8 mouse cellular contexts compared by ENCODE assay signal in genomic region chr17:34897373-34898159, GRCm38 (mm10). TPM values are rescaled to one million over a fixed set of nuclear protein-coding genes. Genes with fewer than 3 reads are reported as not detected.
DNase-seq lines count a peak whose midpoint lies in the region; ATAC-seq and TF ChIP-seq lines count a peak whose summit lies in the region.

No protein-coding gene starts in this region.

- peaks cover 4% of the 10 kb centered on the region; the same call in 1 of the 2 replicates for H3K36me3 ChIP-seq in neural tube, embryonic 11.5 days (ENCODE audit: control insufficient read depth, insufficient read depth, low read length)
- H3K36me3 ChIP-seq in heart, postnatal 0 days (replicated peaks; ENCODE audit: control insufficient read depth, insufficient read depth, low read length) = peaks cover 12% of the 10 kb centered on the region
- 0 out of 2 replicates have a peak, but pooled peaks cover 10% of the 10 kb centered on the region for H3K36me3 ChIP-seq in stomach, embryonic 16.5 days (ENCODE audit: control insufficient read depth, insufficient read depth, low read length)

- H3K9ac ChIP-seq in neural tube, embryonic 11.5 days (ENCODE audit: low read length) = peak overlapping the region; percentile 98
- peak overlapping the region; percentile 93 for H3K9ac ChIP-seq in heart, postnatal 0 days (replicated peaks; ENCODE audit: low read depth, low read length)
- H3K9ac ChIP-seq in stomach, embryonic 16.5 days (ENCODE audit: low read length) = peak overlapping the region; percentile 99

- intact Hi-C loops in gastrocnemius, postnatal 14 days (cut with DNase I; ENCODE audit: low total_unique reads) = no loop called here

- H3K9me3 ChIP-seq in neural tube, embryonic 11.5 days (ENCODE audit: control insufficient read depth, low read length) = no peaks in the 10 kb centered on the region
- no peaks in the 10 kb centered on the region for H3K9me3 ChIP-seq in heart, postnatal 0 days (replicated peaks; ENCODE audit: control insufficient read depth, low read length)
- H3K9me3 ChIP-seq in stomach, embryonic 16.5 days (replicated peaks; ENCODE audit: control insufficient read depth, low read length) = no peaks in the 10 kb centered on the region

- TF ChIP-seq CTCF in heart, postnatal 0 days (IDR thresholded peaks at IDR 0.05; ENCODE audit: low read depth) = no peak

- no peak for TF ChIP-seq EP300 in heart, postnatal 0 days (IDR thresholded peaks at IDR 0.05; ENCODE audit: low read depth)

- DNase-seq in neural tube, embryonic 11.5 days (ENCODE audit: low spot score) = no peak
- DNase-seq in neural tube, embryonic 10.5 days (ENCODE audit: extremely low spot score, low spot score) = no peak
- peak; percentile 36 for DNase-seq in embryo, embryonic 11 days
- DNase-seq in heart, postnatal 0 days (ENCODE audit: low spot score) = peak; percentile 72
- DNase-seq in layer of hippocampus, adult 9-11 months = peak; percentile 68
- DNase-seq in gastrocnemius, postnatal 14 days = no peak

- 24% methylated on average over 10 of the region's 10 CpGs for WGBS in neural tube, embryonic 11.5 days
- 10% methylated on average over 10 of the region's 10 CpGs for WGBS in heart, postnatal 0 days
- 13% methylated on average over 10 of the region's 10 CpGs for WGBS in stomach, embryonic 16.5 days

- H3K27ac ChIP-seq in neural tube, embryonic 11.5 days (ENCODE audit: low read depth, low read length) = peak overlapping the region; percentile 95
- H3K27ac ChIP-seq in heart, postnatal 0 days (ENCODE audit: low read depth) = peak overlapping the region; percentile 97
- peak overlapping the region; percentile 95 for H3K27ac ChIP-seq in stomach, embryonic 16.5 days (ENCODE audit: low read length)

- ATAC-seq in neural tube, embryonic 11.5 days (ENCODE audit: insufficient read depth, low FRiP score, low TSS enrichment) = no peak
- ATAC-seq in heart, postnatal 0 days (ENCODE audit: insufficient read depth, low read depth) = no peak
- ATAC-seq in megakaryocyte progenitor cell, adult 5-6 weeks (replicated peaks; ENCODE audit: poor library complexity) = peak; percentile 33
- ATAC-seq in stomach, embryonic 16.5 days (ENCODE audit: insufficient read depth, low FRiP score) = no peak

- no peaks in the 10 kb centered on the region for H3K27me3 ChIP-seq in neural tube, embryonic 11.5 days (ENCODE audit: control insufficient read depth, insufficient read depth, low read length)
- H3K27me3 ChIP-seq in heart, postnatal 0 days (ENCODE audit: control insufficient read depth, insufficient read depth, low read length) = no peaks in the 10 kb centered on the region
- H3K27me3 ChIP-seq in stomach, embryonic 16.5 days (ENCODE audit: control insufficient read depth, insufficient read depth, low read length) = no peaks in the 10 kb centered on the region

- H3K4me3 ChIP-seq in neural tube, embryonic 11.5 days (ENCODE audit: low read depth, low read length) = peak overlapping the region; percentile 92
- peak overlapping the region; percentile 97 for H3K4me3 ChIP-seq in heart, postnatal 0 days (ENCODE audit: low read depth, low read length)
- peak overlapping the region; percentile 92 for H3K4me3 ChIP-seq in stomach, embryonic 16.5 days (replicated peaks; ENCODE audit: low read length)

- peaks cover 17% of the 10 kb centered on the region for H3K4me1 ChIP-seq in neural tube, embryonic 11.5 days (ENCODE audit: control insufficient read depth, insufficient read depth, low read length)
- peaks cover 21% of the 10 kb centered on the region for H3K4me1 ChIP-seq in heart, postnatal 0 days (ENCODE audit: control insufficient read depth, insufficient read depth)
- peaks cover 25% of the 10 kb centered on the region for H3K4me1 ChIP-seq in stomach, embryonic 16.5 days (ENCODE audit: control insufficient read depth, insufficient read depth, low read length)

- peak overlapping the region; percentile 90 for H3K4me2 ChIP-seq in neural tube, embryonic 11.5 days (ENCODE audit: low read depth)
- H3K4me2 ChIP-seq in heart, postnatal 0 days (ENCODE audit: low read depth, low read length) = peak overlapping the region; percentile 81
- H3K4me2 ChIP-seq in stomach, embryonic 16.5 days (ENCODE audit: low read depth, low read length) = peak overlapping the region; percentile 84

RNA-seq across cellular contexts. Expression of gene C2, which starts 0.5 kb away (rescaled TPM):
- 0.57 and 0.86 TPM in 2 replicates for polyA plus RNA-seq in neural tube, embryonic 11.5 days (2014; fragmentation: Nextera tagmentation; extraction: Ambion mirVana)
- total RNA-seq in heart, postnatal 0 days (2014; rRNA removed; ENCODE audit: low replicate concordance) = 4.5 and 7.1 TPM in 2 replicates
- polyA plus RNA-seq in heart, postnatal 0 days (2015; fragmentation: Nextera tagmentation; extraction: Ambion mirVana) = 2.9 and 3.3 TPM in 2 replicates
- 5.1 and 7.8 TPM in 2 replicates for total RNA-seq in megakaryocyte progenitor cell, adult 5-6 weeks (2015)
- total RNA-seq in megakaryocyte progenitor cell, adult 5-6 weeks (2017) = 1.6 and 1.9 TPM in 2 replicates
- polyA plus RNA-seq in stomach, embryonic 16.5 days (2015; fragmentation: Nextera tagmentation; extraction: Ambion mirVana) = 4.4 and 5.5 TPM in 2 replicates
- total RNA-seq in gastrocnemius, postnatal 14 days (2021) = 1 to 10 TPM; 1.8 to 3.1 TPM

RNA-seq across cellular contexts. Expression of gene Ehmt2, which starts 0.7 kb away (rescaled TPM):
- 62.7 and 70.3 TPM in 2 replicates for polyA plus RNA-seq in neural tube, embryonic 11.5 days (2014; fragmentation: Nextera tagmentation; extraction: Ambion mirVana)
- total RNA-seq in heart, postnatal 0 days (2014; rRNA removed; ENCODE audit: low replicate concordance) = 80.3 and 95.8 TPM in 2 replicates
- 17.5 and 17.6 TPM in 2 replicates for polyA plus RNA-seq in heart, postnatal 0 days (2015; fragmentation: Nextera tagmentation; extraction: Ambion mirVana)
- 72.4 and 73.5 TPM in 2 replicates for total RNA-seq in megakaryocyte progenitor cell, adult 5-6 weeks (2015)
- 107 and 108 TPM in 2 replicates for total RNA-seq in megakaryocyte progenitor cell, adult 5-6 weeks (2017)
- 61.0 and 61.1 TPM in 2 replicates for polyA plus RNA-seq in stomach, embryonic 16.5 days (2015; fragmentation: Nextera tagmentation; extraction: Ambion mirVana)
- 10 to 100 TPM; 29.4 to 32.2 TPM for total RNA-seq in gastrocnemius, postnatal 14 days (2021)

RNA-seq across cellular contexts. Expression of gene Gm20547, which starts 15.7 kb away (rescaled TPM):
- polyA plus RNA-seq in neural tube, embryonic 11.5 days (2014; fragmentation: Nextera tagmentation; extraction: Ambion mirVana) = not detected in 2 replicates
- not detected in 2 replicates for total RNA-seq in heart, postnatal 0 days (2014; rRNA removed; ENCODE audit: low replicate concordance)
- polyA plus RNA-seq in heart, postnatal 0 days (2015; fragmentation: Nextera tagmentation; extraction: Ambion mirVana) = not detected in 2 replicates
- total RNA-seq in megakaryocyte progenitor cell, adult 5-6 weeks (2015) = not detected in 2 replicates
- total RNA-seq in megakaryocyte progenitor cell, adult 5-6 weeks (2017) = not detected in 2 replicates
- polyA plus RNA-seq in stomach, embryonic 16.5 days (2015; fragmentation: Nextera tagmentation; extraction: Ambion mirVana) = 0.49 TPM in 1 of 2 replicates, not detected in the other
- total RNA-seq in gastrocnemius, postnatal 14 days (2021) = not detected

RNA-seq across cellular contexts. Expression of gene Slc44a4, which starts 16.7 kb away (rescaled TPM):
- not detected in 2 replicates for polyA plus RNA-seq in neural tube, embryonic 11.5 days (2014; fragmentation: Nextera tagmentation; extraction: Ambion mirVana)
- total RNA-seq in heart, postnatal 0 days (2014; rRNA removed; ENCODE audit: low replicate concordance) = not detected in 2 replicates
- 0.29 TPM in 1 of 2 replicates, not detected in the other for polyA plus RNA-seq in heart, postnatal 0 days (2015; fragmentation: Nextera tagmentation; extraction: Ambion mirVana)
- total RNA-seq in megakaryocyte progenitor cell, adult 5-6 weeks (2015) = 0.81 and 1.8 TPM in 2 replicates
- total RNA-seq in megakaryocyte progenitor cell, adult 5-6 weeks (2017) = 0.61 and 0.75 TPM in 2 replicates
- 19.3 and 21.1 TPM in 2 replicates for polyA plus RNA-seq in stomach, embryonic 16.5 days (2015; fragmentation: Nextera tagmentation; extraction: Ambion mirVana)
- under 1 TPM in 1 of 2 experiments, not detected in 1; 0.09 TPM for total RNA-seq in gastrocnemius, postnatal 14 days (2021)

RNA-seq across cellular contexts. Expression of gene Zbtb12, which starts 18.3 kb away (rescaled TPM):
- 1.7 and 2.1 TPM in 2 replicates for polyA plus RNA-seq in neural tube, embryonic 11.5 days (2014; fragmentation: Nextera tagmentation; extraction: Ambion mirVana)
- total RNA-seq in heart, postnatal 0 days (2014; rRNA removed; ENCODE audit: low replicate concordance) = 6.1 and 7.6 TPM in 2 replicates
- polyA plus RNA-seq in heart, postnatal 0 days (2015; fragmentation: Nextera tagmentation; extraction: Ambion mirVana) = 0.63 and 0.93 TPM in 2 replicates
- 7.7 and 9.9 TPM in 2 replicates for total RNA-seq in megakaryocyte progenitor cell, adult 5-6 weeks (2015)
- 13.6 and 15.1 TPM in 2 replicates for total RNA-seq in megakaryocyte progenitor cell, adult 5-6 weeks (2017)
- polyA plus RNA-seq in stomach, embryonic 16.5 days (2015; fragmentation: Nextera tagmentation; extraction: Ambion mirVana) = 1.0 and 1.1 TPM in 2 replicates
- 1 to 10 TPM; 3.4 to 5.1 TPM for total RNA-seq in gastrocnemius, postnatal 14 days (2021)

Comparison
In these comparisons a context has a peak if more than half of its experiments do, and no peak if none do; other contexts are left out.
1. DNase-seq: peak in embryo, embryonic 11 days (single experiment), heart, postnatal 0 days (single experiment) and layer of hippocampus, adult 9-11 months (single experiment); none in neural tube, embryonic 11.5 days (single experiment), neural tube, embryonic 10.5 days (single experiment) and gastrocnemius, postnatal 14 days (single experiment).
2. Peak in every context shown above with its lines, with median percentiles within 50 percentile points of each other: H3K27ac ChIP-seq, H3K4me2 ChIP-seq, H3K4me3 ChIP-seq and H3K9ac ChIP-seq.